ENCODE assay signal across 18 mouse cellular contexts in genomic region chrX:94486001-94486792, GRCm38 (mm10). TPM values are rescaled to one million over a fixed set of nuclear protein-coding genes. Genes with fewer than 3 reads are reported as not detected.
DNase-seq lines count a peak whose midpoint lies in the region; ATAC-seq lines count a peak whose summit lies in the region.
"Had no signal": no experiment of that assay in that cellular context is flagged by ENCODE, and none has a peak within 500 bp of the region (broad histone marks: within the 10 kb centered on the region; RNA-seq: fewer than 3 reads in every experiment).

No protein-coding gene starts in this region.

- H3K27me3 ChIP-seq in heart, embryonic 12.5 days (replicated peaks), result peaks cover 8% of the 10 kb centered on the region
- H3K27me3 ChIP-seq in intestine, embryonic 16.5 days (replicated peaks; ENCODE audit: control insufficient read depth, insufficient read depth, low read length), result no peaks in the 10 kb centered on the region
- H3K27me3 ChIP-seq in liver, embryonic 16.5 days (ENCODE audit: control insufficient read depth, insufficient read depth, low read depth, low read length), result peaks cover 3% of the 10 kb centered on the region; the same call in 1 of the 2 replicates

- H3K9ac ChIP-seq in heart, embryonic 12.5 days, result no peak overlapping the region
- H3K9ac ChIP-seq in intestine, embryonic 16.5 days (ENCODE audit: low read depth, low read length), result no peak overlapping the region
- H3K9ac ChIP-seq in liver, embryonic 16.5 days (ENCODE audit: low read depth, low read length), result 0 out of 2 replicates have a peak overlapping the region, but pooled peaks have one; percentile 16
- H3K9ac ChIP-seq: heart, embryonic 13.5 days; limb, embryonic 12.5 days; lung, embryonic 14.5 days had no signal

- DNase-seq in heart, postnatal 10 days, result no peak
- DNase-seq in MEL-GATA-1-ER (ENCODE audit: extremely low read depth, low read depth), result peak; percentile 64
- no peak for DNase-seq in frontal cortex, postnatal 25 days (ENCODE audit: low spot score in 2 of 2)
- no peak for DNase-seq in kidney, adult 11 months
- DNase-seq: cerebellum, adult 9-11 months; kidney, adult 9 months; lung, embryonic 14.5 days; lung, postnatal 36 days; thymus, postnatal 4 days had no signal

- H3K4me1 ChIP-seq in heart, embryonic 12.5 days (replicated peaks), result no peaks in the 10 kb centered on the region
- no peaks in the 10 kb centered on the region for H3K4me1 ChIP-seq in intestine, embryonic 16.5 days (ENCODE audit: control insufficient read depth, insufficient read depth, low read length)
- H3K4me1 ChIP-seq in liver, embryonic 16.5 days (ENCODE audit: control insufficient read depth, low read depth, low read length), result no peaks in the 10 kb centered on the region
- H3K4me1 ChIP-seq: heart, embryonic 13.5 days; limb, embryonic 12.5 days had no signal

- no peak overlapping the region for H3K4me2 ChIP-seq in heart, embryonic 12.5 days
- no peak overlapping the region for H3K4me2 ChIP-seq in intestine, embryonic 16.5 days (ENCODE audit: low read depth, low read length)
- H3K4me2 ChIP-seq in liver, embryonic 16.5 days (ENCODE audit: low read depth, low read length), result 0 out of 2 replicates have a peak overlapping the region, but pooled peaks have one; percentile 24
- H3K4me2 ChIP-seq: heart, embryonic 13.5 days; limb, embryonic 12.5 days; lung, embryonic 14.5 days; midbrain, embryonic 11.5 days had no signal

- H3K4me3 ChIP-seq in heart, embryonic 12.5 days, result no peak overlapping the region
- no peak overlapping the region for H3K4me3 ChIP-seq in intestine, embryonic 16.5 days (ENCODE audit: low read length)
- H3K4me3 ChIP-seq in liver, embryonic 16.5 days (ENCODE audit: low read depth, low read length), result no peak overlapping the region
- H3K4me3 ChIP-seq: heart, embryonic 13.5 days; limb, embryonic 12.5 days had no signal

- no peaks in the 10 kb centered on the region for H3K9me3 ChIP-seq in heart, embryonic 12.5 days (replicated peaks)
- no peaks in the 10 kb centered on the region for H3K9me3 ChIP-seq in intestine, embryonic 16.5 days (ENCODE audit: control insufficient read depth, low read length)
- no peaks in the 10 kb centered on the region for H3K9me3 ChIP-seq in liver, embryonic 16.5 days (replicated peaks; ENCODE audit: control insufficient read depth, low read length)
- H3K9me3 ChIP-seq: heart, embryonic 13.5 days; limb, embryonic 12.5 days had no signal

- intact Hi-C loops in heart, postnatal 10 days (cut with DNase I), result no loop called here

- WGBS in heart, embryonic 12.5 days, result 75% methylated on average over 2 of the region's 2 CpGs
- 88% methylated on average over 2 of the region's 2 CpGs for WGBS in intestine, embryonic 16.5 days
- 45% methylated on average over 2 of the region's 2 CpGs for WGBS in liver, embryonic 16.5 days (ENCODE audit: insufficient replicate concordance)

- no peak overlapping the region for H3K27ac ChIP-seq in heart, embryonic 12.5 days (ENCODE audit: poor library complexity, severe bottlenecking)
- H3K27ac ChIP-seq in intestine, embryonic 16.5 days (ENCODE audit: low read length), result no peak overlapping the region
- H3K27ac ChIP-seq in liver, embryonic 16.5 days (ENCODE audit: low read length), result peak overlapping the region; percentile 77
- H3K27ac ChIP-seq: heart, embryonic 13.5 days; hindbrain, postnatal 0 days; limb, embryonic 12.5 days had no signal

- no peaks in the 10 kb centered on the region for H3K36me3 ChIP-seq in heart, embryonic 12.5 days
- no peaks in the 10 kb centered on the region for H3K36me3 ChIP-seq in intestine, embryonic 16.5 days (ENCODE audit: control insufficient read depth, insufficient read depth, low read length)
- no peaks in the 10 kb centered on the region for H3K36me3 ChIP-seq in liver, embryonic 16.5 days (ENCODE audit: control insufficient read depth, insufficient read depth)
- H3K36me3 ChIP-seq: heart, embryonic 13.5 days; limb, embryonic 12.5 days had no signal

- ATAC-seq in heart, embryonic 12.5 days (ENCODE audit: insufficient number of reproducible peaks, low FRiP score), result peak; percentile 90
- ATAC-seq in intestine, embryonic 16.5 days, result peak; percentile 42; the same call in 1 of the 2 replicates
- peak; percentile 100 for ATAC-seq in liver, embryonic 16.5 days (ENCODE audit: low read depth)
- no peak for ATAC-seq in megakaryocyte-erythroid progenitor cell, adult 5-6 weeks (replicated peaks; ENCODE audit: low FRiP score, low TSS enrichment, poor library complexity, severe bottlenecking)
- ATAC-seq: forebrain, embryonic 16.5 days; hindbrain, postnatal 0 days had no signal

RNA-seq across cellular contexts. Expression of gene Maged1, which starts 55.7 kb away (rescaled TPM):
- polyA plus RNA-seq in heart, embryonic 12.5 days (2016; fragmentation: Nextera tagmentation; extraction: Ambion mirVana), result 534 and 538 TPM in 2 replicates
- 100 to 1,000 TPM; 190 to 197 TPM for total RNA-seq in heart, postnatal 10 days (2021)
- 317 and 349 TPM in 2 replicates for polyA plus RNA-seq in intestine, embryonic 16.5 days (2015; fragmentation: Nextera tagmentation; extraction: Ambion mirVana)
- polyA plus RNA-seq in liver, embryonic 16.5 days (2015; fragmentation: Nextera tagmentation; extraction: Ambion mirVana), result 74.9 and 84.6 TPM in 2 replicates
- 0.54 and 3.5 TPM in 2 replicates for total RNA-seq in megakaryocyte-erythroid progenitor cell, adult 5-6 weeks (2014; fragmentation: Nextera tagmentation)
- 0.28 and 2.7 TPM in 2 replicates for total RNA-seq in megakaryocyte-erythroid progenitor cell, adult 5-6 weeks (2017)
